Mouse (Mus musculus) CH12.LX (cell line): ENCODE results near the gene Pla2g4c.

ENCODE experiments used
- IRF4 ChIP-seq: IDR thresholded peaks from 2 replicates; pipeline ENCODE4 v1.6.1; 2014; ENCODE audit warnings: low read depth, mild to moderate bottlenecking, inconsistent platforms, low read length, improper control_type of control experiment
- MXI1 ChIP-seq: IDR thresholded peaks from 2 replicates; pipeline ENCODE4 v1.6.1; 2011; ENCODE audit warnings: mild to moderate bottlenecking, low read depth, low read length, improper control_type of control experiment
- ZC3H11A ChIP-seq: IDR thresholded peaks from 2 replicates; pipeline ENCODE4 v1.6.1; 2012; ENCODE audit warnings: low read depth, mild to moderate bottlenecking, inconsistent platforms, low read length, improper control_type of control experiment

DNA sequence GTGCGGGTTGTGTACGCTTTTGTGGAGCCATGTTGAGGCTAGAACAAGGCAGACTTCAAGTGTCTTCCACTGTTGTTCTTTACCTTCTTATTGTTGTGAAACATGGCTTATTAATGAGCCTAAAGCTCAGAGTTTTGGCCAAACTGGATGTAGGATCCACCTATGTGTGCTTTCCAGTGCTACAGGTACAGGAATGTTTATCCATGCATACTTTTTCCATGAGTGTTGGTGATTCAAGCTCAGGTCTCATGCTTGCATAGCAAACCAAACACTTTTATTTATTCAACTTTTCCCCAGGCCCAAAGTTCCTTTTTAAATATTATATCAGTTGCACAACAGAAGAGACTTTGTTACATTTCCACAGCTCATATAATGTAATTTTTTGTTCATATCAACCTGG, 6.1 kb downstream of the Pla2g4c start:
- TF ChIP-seq ZC3H11A (no peak), MXI1 (no peak), IRF4 (no peak)
